ENCODE assay signal across 28 mouse cellular contexts in genomic region chr16:43628662-43629061, GRCm38 (mm10). TPM values are rescaled to one million over a fixed set of nuclear protein-coding genes. Genes with fewer than 3 reads are reported as not detected.
DNase-seq lines count a peak whose midpoint lies in the region; ATAC-seq lines count a peak whose summit lies in the region.
"Had no signal": no experiment of that assay in that cellular context is flagged by ENCODE, and none has a peak within 500 bp of the region (broad histone marks: within the 10 kb centered on the region; RNA-seq: fewer than 3 reads in every experiment).

No protein-coding gene starts in this region.

- peak; percentile 45 for ATAC-seq in activated CD4-positive, CD25-positive, alpha-beta regulatory T cell, adult 4 months
- no peak for ATAC-seq in neural tube, embryonic 15.5 days (ENCODE audit: low FRiP score)
- ATAC-seq in forebrain, embryonic 16.5 days: no peak
- ATAC-seq: forebrain, embryonic 14.5 days; forebrain, postnatal 0 days; Patski had no signal

- no peaks in the 10 kb centered on the region for H3K9me3 ChIP-seq in neural tube, embryonic 15.5 days (replicated peaks)
- H3K9me3 ChIP-seq in forebrain, embryonic 16.5 days (ENCODE audit: control insufficient read depth, low read length): no peaks in the 10 kb centered on the region
- H3K9me3 ChIP-seq: embryonic facial prominence, embryonic 10.5 days; embryonic facial prominence, embryonic 12.5 days; forebrain, embryonic 10.5 days; forebrain, embryonic 12.5 days; G1E had no signal

- 0 out of 2 replicates have a peak, but pooled peaks cover 4% of the 10 kb centered on the region for H3K4me1 ChIP-seq in neural tube, embryonic 15.5 days
- peaks cover 12% of the 10 kb centered on the region for H3K4me1 ChIP-seq in forebrain, embryonic 16.5 days (replicated peaks; ENCODE audit: control insufficient read depth, insufficient read depth, low read length)

- no peak overlapping the region for H3K9ac ChIP-seq in neural tube, embryonic 15.5 days (replicated peaks)
- no peak overlapping the region for H3K9ac ChIP-seq in forebrain, embryonic 16.5 days (replicated peaks; ENCODE audit: low read depth, low read length)
- H3K9ac ChIP-seq: embryonic facial prominence, embryonic 12.5 days; forebrain, embryonic 12.5 days; forebrain, postnatal 0 days had no signal

- no peak overlapping the region for H3K27ac ChIP-seq in neural tube, embryonic 15.5 days (replicated peaks)
- no peak overlapping the region for H3K27ac ChIP-seq in forebrain, embryonic 16.5 days (ENCODE audit: low read length)
- H3K27ac ChIP-seq: embryonic facial prominence, embryonic 10.5 days; embryonic facial prominence, embryonic 12.5 days; forebrain, embryonic 10.5 days; forebrain, embryonic 12.5 days had no signal

- DNase-seq in CD4-positive, CD25-positive, alpha-beta regulatory T cell, adult 2 months (ENCODE audit: low read depth, low spot score): peak; percentile 52
- peak; percentile 66 for DNase-seq in induced T-regulatory cell, adult 2 months (ENCODE audit: low read depth)
- DNase-seq in telencephalon, adult 2 months (ENCODE audit: low read depth, low spot score): peak; percentile 8
- DNase-seq in urinary bladder, postnatal 4 days (ENCODE audit: low spot score in 2 of 2): no peak
- no peak for DNase-seq in kidney, postnatal 4 days
- DNase-seq: adrenal gland, adult 2 months; adrenal gland, postnatal 10 days; adrenal gland, postnatal 25 days; cerebellum, adult 11-12 months; cerebellum, adult 2 months; cerebellum, adult 9-10 months; cerebellum, postnatal 10 days; cerebellum, postnatal 25 days; forebrain, postnatal 0 days had no signal

- peaks cover 10% of the 10 kb centered on the region; the same call in 1 of the 2 replicates for H3K36me3 ChIP-seq in neural tube, embryonic 15.5 days
- peaks cover 6% of the 10 kb centered on the region; the same call in 1 of the 2 replicates for H3K36me3 ChIP-seq in forebrain, embryonic 16.5 days (ENCODE audit: control insufficient read depth, insufficient read depth)
- H3K36me3 ChIP-seq: embryonic facial prominence, embryonic 10.5 days; embryonic facial prominence, embryonic 12.5 days; forebrain, embryonic 10.5 days; G1E had no signal

- no peak overlapping the region for H3K4me3 ChIP-seq in neural tube, embryonic 15.5 days (replicated peaks)
- no peak overlapping the region for H3K4me3 ChIP-seq in forebrain, embryonic 16.5 days (replicated peaks; ENCODE audit: low read length)
- H3K4me3 ChIP-seq: embryonic facial prominence, embryonic 10.5 days; embryonic facial prominence, embryonic 12.5 days; erythroblast, embryonic 14.5 days; forebrain, embryonic 10.5 days; forebrain, embryonic 12.5 days had no signal

- H3K27me3 ChIP-seq in neural tube, embryonic 15.5 days (replicated peaks): no peaks in the 10 kb centered on the region
- no peaks in the 10 kb centered on the region for H3K27me3 ChIP-seq in forebrain, embryonic 16.5 days (replicated peaks; ENCODE audit: control insufficient read depth, insufficient read depth, low read length)
- H3K27me3 ChIP-seq: CH12.LX; embryonic facial prominence, embryonic 12.5 days; forebrain, embryonic 12.5 days; Patski had no signal

- no peak overlapping the region for H3K4me2 ChIP-seq in neural tube, embryonic 15.5 days
- H3K4me2 ChIP-seq in forebrain, embryonic 16.5 days (ENCODE audit: low read length): no peak overlapping the region
- H3K4me2 ChIP-seq: embryonic facial prominence, embryonic 12.5 days; forebrain, embryonic 12.5 days had no signal

- 92% methylated on average over 5 of the region's 5 CpGs for WGBS in neural tube, embryonic 15.5 days
- WGBS in forebrain, embryonic 16.5 days: 95% methylated on average over 5 of the region's 5 CpGs

RNA-seq across cellular contexts. Expression of gene Tigit, which starts 35.3 kb away (rescaled TPM):
- 100 to 1,000 TPM; 390 to 542 TPM for polyA plus RNA-seq in activated CD4-positive, CD25-positive, alpha-beta regulatory T cell, adult 4 months (2017; shearing (Covaris generic))
- polyA plus RNA-seq in neural tube, embryonic 15.5 days (2015; fragmentation: Nextera tagmentation; extraction: Ambion mirVana): not detected in 2 replicates
- not detected in 2 replicates for polyA plus RNA-seq in forebrain, embryonic 16.5 days (2015; fragmentation: Nextera tagmentation; extraction: Ambion mirVana)
- polyA plus RNA-seq: cerebellum, adult 2 months; cortical plate, adult 2 months; embryonic facial prominence, embryonic 10.5 days; embryonic facial prominence, embryonic 12.5 days; embryonic facial prominence, embryonic 14.5 days; erythroblast, embryonic 14.5 days; forebrain, embryonic 10.5 days; forebrain, embryonic 12.5 days; forebrain, embryonic 14.5 days; G1E; Patski had no signal

Comparison
In these comparisons a context has a peak if more than half of its experiments do, and no peak if none do; other contexts are left out.
1. DNase-seq: peak in CD4-positive, CD25-positive, alpha-beta regulatory T cell, adult 2 months (single experiment), induced T-regulatory cell, adult 2 months (single experiment) and telencephalon, adult 2 months (single experiment); none in urinary bladder, postnatal 4 days (0 of 2) and kidney, postnatal 4 days (0 of 2).
2. RNA of gene Tigit, which starts 35.3 kb away (polyA plus RNA-seq): 390 to 542 TPM in activated CD4-positive, CD25-positive, alpha-beta regulatory T cell, adult 4 months; not detected in forebrain, embryonic 16.5 days and not detected in neural tube, embryonic 15.5 days; every median in the first group is over 100 times any median in the second.